Mouse (Mus musculus) 416B (cell line): Measurements from ENCODE around the gene Ubtf.
A peak's percentile ranks its signal among the peaks of the same experiment; 100 is the strongest.

ENCODE experiments used
- DNase-seq: peaks from one replicate; pipeline ENCODE4 v3.0.0; 2011; ENCODE audit warnings: low read depth

Gene Ubtf

GRCm38 (mm10) chr11:102346926-102347325, 27.4 kb upstream of the Ubtf start:
- no peak for DNase-seq

GRCm38 (mm10) chr11:102344458-102344857, 24.9 kb upstream of the Ubtf start:
- no peak for DNase-seq

- no peak for DNase-seq
These were observed 23.2 kb upstream of the Ubtf start for GRCm38 (mm10) chr11:102342742-102343141.

GRCm38 (mm10) chr11:102341101-102341500, 21.6 kb upstream of the Ubtf start:
- DNase-seq = no peak

GRCm38 (mm10) chr11:102339624-102340023, 20.1 kb upstream of the Ubtf start:
- DNase-seq = no peak

- no peak for DNase-seq
These were observed 19.7 kb upstream of the Ubtf start for GRCm38 (mm10) chr11:102339195-102339594.

- DNase-seq = peak; percentile 96
These were observed 19.0 kb upstream of the Ubtf start for GRCm38 (mm10) chr11:102338561-102338960.

- DNase-seq = no peak
These were observed 18.4 kb upstream of the Ubtf start for GRCm38 (mm10) chr11:102337921-102338320.

GRCm38 (mm10) chr11:102336191-102336590, 16.6 kb upstream of the Ubtf start:
- no peak for DNase-seq

- no peak for DNase-seq
These were observed 15.6 kb upstream of the Ubtf start for GRCm38 (mm10) chr11:102334973-102335700.

GRCm38 (mm10) chr11:102334010-102334409, 14.5 kb upstream of the Ubtf start:
- DNase-seq = no peak

- no peak for DNase-seq
These were observed 13.5 kb upstream of the Ubtf start for GRCm38 (mm10) chr11:102333061-102333460.

- no peak for DNase-seq
These were observed 12.3 kb upstream of the Ubtf start for GRCm38 (mm10) chr11:102331806-102332205.

- DNase-seq = no peak
These were observed 10.5 kb upstream of the Ubtf start for GRCm38 (mm10) chr11:102330039-102330438.

GRCm38 (mm10) chr11:102329518-102329917, 10.0 kb upstream of the Ubtf start:
- DNase-seq = no peak

- no peak for DNase-seq
These were observed 8.3 kb upstream of the Ubtf start for GRCm38 (mm10) chr11:102327839-102328238.

GRCm38 (mm10) chr11:102327250-102327649, 7.7 kb upstream of the Ubtf start:
- no peak for DNase-seq

GRCm38 (mm10) chr11:102323516-102323915, 4.0 kb upstream of the Ubtf start:
- no peak for DNase-seq

- no peak for DNase-seq
These were observed 2.4 kb upstream of the Ubtf start for GRCm38 (mm10) chr11:102321931-102322330.

GRCm38 (mm10) chr11:102320686-102321005, 1.1 kb upstream of the Ubtf start:
- no peak for DNase-seq

- DNase-seq = peak; percentile 92
These were observed 571 bp upstream of the Ubtf start for GRCm38 (mm10) chr11:102319941-102320685.

GRCm38 (mm10) chr11:102318576-102319409, 749 bp downstream of the Ubtf start:
- peak; percentile 59 for DNase-seq
